Mouse (Mus musculus): Measurements from ENCODE around the gene Syne1. TPM values are rescaled to one million over a fixed set of nuclear protein-coding genes. Genes with fewer than 3 reads are reported as not detected.

Gene Syne1
- polyA plus RNA-seq, 1 experiment from 2014 or later: 5.2 TPM

GRCm38 (mm10) chr10:5381536-5381935, 169.7 kb downstream of the Syne1 start:
- no peak for ATAC-seq (replicated peaks)
- 91% methylated on average over 4 of the region's 4 CpGs for WGBS

GRCm38 (mm10) chr10:5378969-5379368, 172.3 kb downstream of the Syne1 start:
- H3K9ac ChIP-seq (replicated peaks): no peak overlapping the region
- ATAC-seq (replicated peaks): no peak
- no peaks in the 10 kb centered on the region for H3K36me3 ChIP-seq
- no peak overlapping the region for H3K4me3 ChIP-seq
- 64% methylated on average over 2 of the region's 2 CpGs for WGBS
- no peak overlapping the region for H3K27ac ChIP-seq (replicated peaks)
- H3K9me3 ChIP-seq: no peaks in the 10 kb centered on the region
- H3K4me2 ChIP-seq (replicated peaks): no peak overlapping the region
- no peaks in the 10 kb centered on the region for H3K4me1 ChIP-seq
- H3K27me3 ChIP-seq: no peaks in the 10 kb centered on the region

More at GRCm38 (mm10) chr10:5381536-5381935, 169.7 kb downstream of the Syne1 start:
- no peak overlapping the region for H3K9ac ChIP-seq (replicated peaks)
- no peaks in the 10 kb centered on the region for H3K4me1 ChIP-seq
- H3K9me3 ChIP-seq: no peaks in the 10 kb centered on the region
- H3K4me3 ChIP-seq: no peak overlapping the region
- no peaks in the 10 kb centered on the region for H3K27me3 ChIP-seq
- no peak overlapping the region for H3K27ac ChIP-seq (replicated peaks)
- H3K36me3 ChIP-seq: no peaks in the 10 kb centered on the region
- no peak overlapping the region for H3K4me2 ChIP-seq (replicated peaks)

GRCm38 (mm10) chr10:5369599-5369998, 181.7 kb downstream of the Syne1 start:
- H3K27me3 ChIP-seq: no peaks in the 10 kb centered on the region
- H3K4me2 ChIP-seq (replicated peaks): no peak overlapping the region
- H3K4me1 ChIP-seq: 0 out of 2 replicates have a peak, but pooled peaks cover 9% of the 10 kb centered on the region
- no peaks in the 10 kb centered on the region for H3K36me3 ChIP-seq
- no peak overlapping the region for H3K27ac ChIP-seq (replicated peaks)
- no peak overlapping the region for H3K4me3 ChIP-seq
- no peak overlapping the region for H3K9ac ChIP-seq (replicated peaks)
- no peak for ATAC-seq (replicated peaks)
- no peaks in the 10 kb centered on the region for H3K9me3 ChIP-seq
- WGBS: 74% methylated on average over 4 of the region's 4 CpGs

GRCm38 (mm10) chr10:5368266-5368665, 183.0 kb downstream of the Syne1 start:
- 63% methylated on average over 6 of the region's 6 CpGs for WGBS
- peak; percentile 55; the same call in 1 of the 2 replicates for ATAC-seq (replicated peaks)
- H3K4me3 ChIP-seq: no peak overlapping the region

GRCm38 (mm10) chr10:5367465-5368011, 183.7 kb downstream of the Syne1 start:
- WGBS: 70% methylated on average over 12 of the region's 12 CpGs
- Histone ChIP-seq H3K4me2 (replicated peaks) (no peak overlapping the region), H3K9me3 (no peaks in the 10 kb centered on the region), H3K4me1 (0 out of 2 replicates have a peak, but pooled peaks cover 9% of the 10 kb centered on the region), H3K27ac (replicated peaks) (no peak overlapping the region), H3K27me3 (no peaks in the 10 kb centered on the region), H3K9ac (replicated peaks) (no peak overlapping the region), H3K4me3 (no peak overlapping the region), H3K36me3 (no peaks in the 10 kb centered on the region)
- no peak for ATAC-seq (replicated peaks)

More at GRCm38 (mm10) chr10:5368266-5368665, 183.0 kb downstream of the Syne1 start:
- H3K27me3 ChIP-seq: no peaks in the 10 kb centered on the region
- no peak overlapping the region for H3K27ac ChIP-seq (replicated peaks)
- H3K9me3 ChIP-seq: no peaks in the 10 kb centered on the region
- no peaks in the 10 kb centered on the region for H3K36me3 ChIP-seq
- no peak overlapping the region for H3K9ac ChIP-seq (replicated peaks)
- no peak overlapping the region for H3K4me2 ChIP-seq (replicated peaks)
- 0 out of 2 replicates have a peak, but pooled peaks cover 9% of the 10 kb centered on the region for H3K4me1 ChIP-seq

GRCm38 (mm10) chr10:5360560-5360959, 190.7 kb downstream of the Syne1 start:
- Histone ChIP-seq H3K9me3 (no peaks in the 10 kb centered on the region), H3K36me3 (no peaks in the 10 kb centered on the region), H3K4me1 (no peaks in the 10 kb centered on the region), H3K4me2 (replicated peaks) (no peak overlapping the region), H3K9ac (replicated peaks) (no peak overlapping the region), H3K27ac (replicated peaks) (no peak overlapping the region), H3K27me3 (no peaks in the 10 kb centered on the region), H3K4me3 (no peak overlapping the region)
- WGBS: 56% methylated on average over 7 of the region's 7 CpGs
- no peak for ATAC-seq (replicated peaks)

- H3K4me2 ChIP-seq (replicated peaks): no peak overlapping the region
- no peak overlapping the region for H3K4me3 ChIP-seq
- H3K27ac ChIP-seq (replicated peaks): no peak overlapping the region
- H3K36me3 ChIP-seq: no peaks in the 10 kb centered on the region
- WGBS: 79% methylated on average over 5 of the region's 5 CpGs
- H3K9me3 ChIP-seq: no peaks in the 10 kb centered on the region
- no peak for ATAC-seq (replicated peaks)
- no peaks in the 10 kb centered on the region for H3K27me3 ChIP-seq
- no peaks in the 10 kb centered on the region for H3K4me1 ChIP-seq
- no peak overlapping the region for H3K9ac ChIP-seq (replicated peaks)
Measured at GRCm38 (mm10) chr10:5356614-5357013, 194.7 kb downstream of the Syne1 start.

GRCm38 (mm10) chr10:5353390-5353789, 197.9 kb downstream of the Syne1 start:
- Histone ChIP-seq H3K4me3 (no peak overlapping the region), H3K4me2 (replicated peaks) (no peak overlapping the region), H3K27ac (replicated peaks) (no peak overlapping the region), H3K9me3 (no peaks in the 10 kb centered on the region), H3K36me3 (no peaks in the 10 kb centered on the region), H3K27me3 (no peaks in the 10 kb centered on the region), H3K9ac (replicated peaks) (no peak overlapping the region), H3K4me1 (no peaks in the 10 kb centered on the region)
- ATAC-seq (replicated peaks): no peak
- 91% methylated on average over 1 of the region's 1 CpGs for WGBS

- H3K9me3 ChIP-seq: no peaks in the 10 kb centered on the region
- ATAC-seq (replicated peaks): no peak
- 51% methylated on average over 1 of the region's 1 CpGs for WGBS
Measured at GRCm38 (mm10) chr10:5346911-5347310, 204.4 kb downstream of the Syne1 start.

GRCm38 (mm10) chr10:5343211-5343610, 208.1 kb downstream of the Syne1 start:
- no peak overlapping the region for H3K27ac ChIP-seq (replicated peaks)
- H3K4me1 ChIP-seq: no peaks in the 10 kb centered on the region
- no peaks in the 10 kb centered on the region for H3K27me3 ChIP-seq
- no peak overlapping the region for H3K4me3 ChIP-seq
- ATAC-seq (replicated peaks): no peak
- no peak overlapping the region for H3K9ac ChIP-seq (replicated peaks)
- no peaks in the 10 kb centered on the region for H3K36me3 ChIP-seq
- H3K9me3 ChIP-seq: no peaks in the 10 kb centered on the region
- no peak overlapping the region for H3K4me2 ChIP-seq (replicated peaks)
- 62% methylated on average over 4 of the region's 4 CpGs for WGBS

More at GRCm38 (mm10) chr10:5346911-5347310, 204.4 kb downstream of the Syne1 start:
- Histone ChIP-seq H3K27ac (replicated peaks) (no peak overlapping the region), H3K4me1 (no peaks in the 10 kb centered on the region), H3K4me2 (replicated peaks) (no peak overlapping the region), H3K9ac (replicated peaks) (no peak overlapping the region), H3K27me3 (no peaks in the 10 kb centered on the region), H3K36me3 (no peaks in the 10 kb centered on the region), H3K4me3 (no peak overlapping the region)

- Histone ChIP-seq H3K4me3 (no peak overlapping the region), H3K9ac (replicated peaks) (no peak overlapping the region), H3K4me2 (replicated peaks) (no peak overlapping the region), H3K27me3 (no peaks in the 10 kb centered on the region), H3K9me3 (no peaks in the 10 kb centered on the region), H3K4me1 (no peaks in the 10 kb centered on the region), H3K36me3 (no peaks in the 10 kb centered on the region), H3K27ac (replicated peaks) (no peak overlapping the region)
- no peak for ATAC-seq (replicated peaks)
Measured at GRCm38 (mm10) chr10:5336394-5336793, 214.9 kb downstream of the Syne1 start.

GRCm38 (mm10) chr10:5332801-5333200, 218.5 kb downstream of the Syne1 start:
- no peak overlapping the region for H3K4me2 ChIP-seq (replicated peaks)
- H3K4me3 ChIP-seq: no peak overlapping the region
- H3K36me3 ChIP-seq: no peaks in the 10 kb centered on the region
- 80% methylated on average over 5 of the region's 5 CpGs for WGBS
- H3K9me3 ChIP-seq: no peaks in the 10 kb centered on the region
- no peak overlapping the region for H3K9ac ChIP-seq (replicated peaks)
- no peak overlapping the region for H3K27ac ChIP-seq (replicated peaks)
- ATAC-seq (replicated peaks): no peak
- no peaks in the 10 kb centered on the region for H3K27me3 ChIP-seq
- no peaks in the 10 kb centered on the region for H3K4me1 ChIP-seq

GRCm38 (mm10) chr10:5326716-5327115, 224.6 kb downstream of the Syne1 start:
- Histone ChIP-seq H3K9ac (replicated peaks) (no peak overlapping the region), H3K27ac (replicated peaks) (no peak overlapping the region), H3K27me3 (no peaks in the 10 kb centered on the region), H3K4me2 (replicated peaks) (no peak overlapping the region), H3K4me3 (no peak overlapping the region), H3K36me3 (no peaks in the 10 kb centered on the region), H3K9me3 (no peaks in the 10 kb centered on the region), H3K4me1 (no peaks in the 10 kb centered on the region)
- WGBS: 82% methylated on average over 9 of the region's 9 CpGs
- no peak for ATAC-seq (replicated peaks)
